Mouse (Mus musculus) stomach, embryonic 16.5 days (tissue): ENCODE results near the gene Ccdc170. TPM values are rescaled to one million over a fixed set of nuclear protein-coding genes. Genes with fewer than 3 reads are reported as not detected.
"Not testable (repeated sequence)": the region's sequence is repeated elsewhere in the genome, so short reads cannot be mapped to it uniquely, and the experiment has no call there.

Source experiments
- ATAC-seq: fragments of 200-750 bp; cut with Nextera tagmentation; 2 replicates; pipeline ENCODE4 v1.8.0; 2017; ENCODE audit warnings: moderate number of reproducible peaks, moderate TSS enrichment; ENCODE audit not compliant: insufficient read depth, low FRiP score
- H3K27ac ChIP-seq: fragments of 300-500 bp; sonication (generic); 2 replicates; pipeline ENCODE4 v1.5.1; 2014; ENCODE audit warnings: low read length
- H3K27me3 ChIP-seq: fragments of 300-500 bp; sonication (generic); 2 replicates; pipeline ENCODE4 v1.6.1; 2014; ENCODE audit warnings: low read length, control low read depth, mixed read lengths; ENCODE audit not compliant: control insufficient read depth, insufficient read depth
- H3K36me3 ChIP-seq: fragments of 300-500 bp; sonication (generic); 2 replicates; pipeline ENCODE4 v1.6.1; 2014; ENCODE audit warnings: low read length; ENCODE audit not compliant: control insufficient read depth, insufficient read depth
- H3K4me1 ChIP-seq: fragments of 300-500 bp; sonication (generic); 2 replicates; pipeline ENCODE4 v1.6.1; 2014; ENCODE audit warnings: low read length, control low read depth, mixed read lengths; ENCODE audit not compliant: control insufficient read depth, insufficient read depth
- H3K4me2 ChIP-seq: fragments of 300-500 bp; sonication (generic); 2 replicates; pipeline ENCODE4 v1.6.1; 2014; ENCODE audit warnings: low read depth, low read length, mixed read lengths
- H3K4me3 ChIP-seq: fragments of 300-500 bp; sonication (generic); replicated peaks from 2 replicates; pipeline ENCODE4 v1.5.1; 2014; ENCODE audit warnings: mild to moderate bottlenecking, low read length
- H3K9ac ChIP-seq: fragments of 300-500 bp; sonication (generic); 2 replicates; pipeline ENCODE4 v1.6.1; 2014; ENCODE audit warnings: low read length
- H3K9me3 ChIP-seq: fragments of 300-500 bp; sonication (generic); replicated peaks from 2 replicates; pipeline ENCODE4 v1.6.1; 2016; ENCODE audit warnings: low read length, control low read depth; ENCODE audit not compliant: control insufficient read depth
- WGBS: fragments of 180-500 bp; shearing (Covaris S2); extraction: QIAGEN DNeasy Blood & Tissue Kit; methylation state at CpG from one replicate; pipeline ENCODE4 v1.1.7; 2014; 5-methylcytosine and 5-hydroxymethylcytosine counted together
- polyA plus RNA-seq: library from polyadenylated mRNA; unstranded; fragments of >200 nt; fragmentation: Nextera tagmentation; extraction: Ambion mirVana; gene quantifications from 2 replicates; pipeline ENCODE4 v1.2.1, GENCODE M21; 2015

The Ccdc170 gene
- polyA plus RNA-seq: 0.12 and 0.35 TPM in 2 replicates

GRCm38 (mm10) chr10:4482355-4482754, at the start of gene Ccdc170:
TSS of gene Ccdc170 (plus strand) at chr10:4482502.
- H3K36me3 ChIP-seq: no peaks in the 10 kb centered on the region
- H3K4me3 ChIP-seq: no peak within 1 kb of the TSS
- H3K27me3 ChIP-seq: no peaks in the 10 kb centered on the region
- WGBS: 39% methylated on average over 11 of the region's 11 CpGs
- 0 out of 2 replicates have a peak, but pooled peaks cover 4% of the 10 kb centered on the region for H3K4me1 ChIP-seq
- no peak within 1 kb of the TSS for H3K4me2 ChIP-seq
- no peak within 1 kb of the TSS for H3K9ac ChIP-seq
- H3K9me3 ChIP-seq: no peaks in the 10 kb centered on the region
- ATAC-seq: no peak
- H3K27ac ChIP-seq: no peak within 1 kb of the TSS

- H3K27me3 ChIP-seq: no peaks in the 10 kb centered on the region
- peak overlapping the region; percentile 72 for H3K9ac ChIP-seq
- H3K27ac ChIP-seq: peak overlapping the region; percentile 93
- peak overlapping the region; percentile 64 for H3K4me3 ChIP-seq
- no peaks in the 10 kb centered on the region for H3K9me3 ChIP-seq
- 8% methylated on average over 19 of the region's 19 CpGs for WGBS
- H3K36me3 ChIP-seq: peaks cover 3% of the 10 kb centered on the region
- peaks cover 14% of the 10 kb centered on the region for H3K4me1 ChIP-seq
- no peak for ATAC-seq
- H3K4me2 ChIP-seq: peak overlapping the region; percentile 55
These were observed 49.1 kb upstream of the Ccdc170 start for GRCm38 (mm10) chr10:4432996-4433755.

- not testable (repeated sequence) for H3K9me3 ChIP-seq, H3K9ac ChIP-seq, H3K27me3 ChIP-seq, H3K36me3 ChIP-seq, H3K4me3 ChIP-seq, ATAC-seq, H3K27ac ChIP-seq
- peaks cover 14% of the 10 kb centered on the region for H3K4me1 ChIP-seq
- WGBS: 82% methylated on average over 2 of the region's 2 CpGs
- H3K4me2 ChIP-seq: 0 out of 2 replicates have a peak overlapping the region, but pooled peaks have one; percentile 55
These were observed 48.4 kb upstream of the Ccdc170 start for GRCm38 (mm10) chr10:4433871-4434270.

- no peak for ATAC-seq
- Histone ChIP-seq H3K4me1 (peaks cover 14% of the 10 kb centered on the region), H3K4me3 (no peak overlapping the region), H3K36me3 (peaks cover 4% of the 10 kb centered on the region), H3K4me2 (no peak overlapping the region), H3K27me3 (no peaks in the 10 kb centered on the region), H3K9me3 (no peaks in the 10 kb centered on the region), H3K9ac (no peak overlapping the region), H3K27ac (no peak overlapping the region)
- WGBS: 89% methylated on average over 3 of the region's 3 CpGs
These were observed 46.9 kb upstream of the Ccdc170 start for GRCm38 (mm10) chr10:4435416-4435815.

GRCm38 (mm10) chr10:4456409-4456808, 25.9 kb upstream of the Ccdc170 start:
- ATAC-seq: no peak
- H3K4me3 ChIP-seq: no peak overlapping the region
- no peaks in the 10 kb centered on the region for H3K27me3 ChIP-seq
- H3K9ac ChIP-seq: no peak overlapping the region
- no peak overlapping the region for H3K27ac ChIP-seq
- no peaks in the 10 kb centered on the region for H3K9me3 ChIP-seq
- H3K36me3 ChIP-seq: peaks cover 2% of the 10 kb centered on the region; the same call in 1 of the 2 replicates
- no peaks in the 10 kb centered on the region for H3K4me1 ChIP-seq
- H3K4me2 ChIP-seq: no peak overlapping the region
- 75% methylated on average over 4 of the region's 4 CpGs for WGBS

- 93% methylated on average over 2 of the region's 2 CpGs for WGBS
- H3K9ac ChIP-seq: no peak overlapping the region
- no peak for ATAC-seq
These were observed 22.1 kb upstream of the Ccdc170 start for GRCm38 (mm10) chr10:4460201-4460600.

GRCm38 (mm10) chr10:4465799-4466198, 16.5 kb upstream of the Ccdc170 start:
- no peaks in the 10 kb centered on the region for H3K36me3 ChIP-seq

More at GRCm38 (mm10) chr10:4460201-4460600, 22.1 kb upstream of the Ccdc170 start:
- Histone ChIP-seq H3K4me1 (no peaks in the 10 kb centered on the region), H3K36me3 (peaks cover under 1% of the 10 kb centered on the region; the same call in 1 of the 2 replicates), H3K4me2 (no peak overlapping the region), H3K27me3 (no peaks in the 10 kb centered on the region), H3K27ac (no peak overlapping the region), H3K4me3 (no peak overlapping the region), H3K9me3 (no peaks in the 10 kb centered on the region)

GRCm38 (mm10) chr10:4469406-4469805, 12.9 kb upstream of the Ccdc170 start:
- H3K27ac ChIP-seq: no peak overlapping the region
- no peaks in the 10 kb centered on the region for H3K4me1 ChIP-seq
- H3K36me3 ChIP-seq: no peaks in the 10 kb centered on the region
- no peaks in the 10 kb centered on the region for H3K9me3 ChIP-seq
- no peak overlapping the region for H3K4me2 ChIP-seq
- WGBS: 72% methylated on average over 3 of the region's 3 CpGs
- ATAC-seq: no peak
- H3K9ac ChIP-seq: no peak overlapping the region
- H3K4me3 ChIP-seq: no peak overlapping the region
- H3K27me3 ChIP-seq: no peaks in the 10 kb centered on the region

More at GRCm38 (mm10) chr10:4465799-4466198, 16.5 kb upstream of the Ccdc170 start:
- Histone ChIP-seq H3K27me3 (no peaks in the 10 kb centered on the region), H3K4me3 (no peak overlapping the region), H3K9ac (no peak overlapping the region), H3K4me1 (no peaks in the 10 kb centered on the region), H3K4me2 (no peak overlapping the region), H3K9me3 (no peaks in the 10 kb centered on the region), H3K27ac (no peak overlapping the region)
- 67% methylated on average over 7 of the region's 7 CpGs for WGBS
- no peak for ATAC-seq

GRCm38 (mm10) chr10:4473591-4473993, 8.7 kb upstream of the Ccdc170 start:
- Histone ChIP-seq H3K27me3 (no peaks in the 10 kb centered on the region), H3K4me2 (no peak overlapping the region), H3K27ac (no peak overlapping the region), H3K9me3 (no peaks in the 10 kb centered on the region), H3K4me1 (no peaks in the 10 kb centered on the region), H3K9ac (no peak overlapping the region), H3K36me3 (no peaks in the 10 kb centered on the region), H3K4me3 (no peak overlapping the region)
- peak; percentile 47; the same call in 1 of the 2 replicates for ATAC-seq
- 42% methylated on average over 11 of the region's 11 CpGs for WGBS
